Mouse (Mus musculus) E14TG2a.4 (cell line): ENCODE results near the gene Pip4k2a.

Experiments used
- H3K27me3 ChIP-seq: 2 replicates; pipeline ENCODE4 v1.6.1; 2014; ENCODE audit warnings: low read length, control low read depth; ENCODE audit not compliant: insufficient read depth
- H3K36me3 ChIP-seq: 2 replicates; pipeline ENCODE4 v1.6.1; 2014; ENCODE audit warnings: low read length, control low read depth; ENCODE audit not compliant: insufficient read depth
- H3K4me1 ChIP-seq: replicated peaks from 2 replicates; pipeline ENCODE4 v1.6.1; 2014; ENCODE audit warnings: low read depth, low read length, control low read depth
- H3K4me3 ChIP-seq: replicated peaks from 2 replicates; pipeline ENCODE4 v1.5.1; 2014; ENCODE audit warnings: mild to moderate bottlenecking, low read length
- H3K9me3 ChIP-seq: 2 replicates; pipeline ENCODE4 v1.6.1; 2014; ENCODE audit warnings: low read length, control low read depth
- CTCF ChIP-seq: conservative IDR thresholded peaks from 2 replicates; pipeline ENCODE4 v1.5.1; 2014; ENCODE audit warnings: low read length
- NANOG ChIP-seq: IDR thresholded peaks from 2 replicates; pipeline ENCODE4 v1.6.1; 2014; ENCODE audit warnings: borderline replicate concordance, low read length, mixed read lengths
- POU5F1 ChIP-seq: IDR thresholded peaks from 2 replicates; pipeline ENCODE4 v1.6.1; 2014; ENCODE audit warnings: low read length, borderline replicate concordance

Gene Pip4k2a

GRCm38 (mm10) chr2:18956945-18957344 lies 41.0 kb downstream of the Pip4k2a start:
- Histone ChIP-seq H3K4me1 (peaks cover 9% of the 10 kb centered on the region; the same call in 1 of the 2 replicates), H3K36me3 (no peaks in the 10 kb centered on the region), H3K4me3 (no peak overlapping the region), H3K27me3 (no peaks in the 10 kb centered on the region), H3K9me3 (no peaks in the 10 kb centered on the region)
- TF ChIP-seq POU5F1 (no peak), NANOG (no peak), CTCF (no peak)

GRCm38 (mm10) chr2:18956424-18956823 lies 41.5 kb downstream of the Pip4k2a start:
- TF ChIP-seq CTCF (no peak), POU5F1 (no peak), NANOG (no peak)
- no peaks in the 10 kb centered on the region for H3K9me3 ChIP-seq
- no peaks in the 10 kb centered on the region for H3K36me3 ChIP-seq
- H3K4me1 ChIP-seq = peaks cover 9% of the 10 kb centered on the region; the same call in 1 of the 2 replicates
- no peaks in the 10 kb centered on the region for H3K27me3 ChIP-seq
- no peak overlapping the region for H3K4me3 ChIP-seq

- Histone ChIP-seq H3K27me3 (no peaks in the 10 kb centered on the region), H3K4me3 (no peak overlapping the region), H3K9me3 (no peaks in the 10 kb centered on the region), H3K4me1 (peaks cover 9% of the 10 kb centered on the region; the same call in 1 of the 2 replicates), H3K36me3 (no peaks in the 10 kb centered on the region)
- no peak for TF ChIP-seq POU5F1
- TF ChIP-seq NANOG = no peak
- no peak for TF ChIP-seq CTCF
Observed at GRCm38 (mm10) chr2:18955671-18956070, 42.3 kb downstream of the Pip4k2a start.

- TF ChIP-seq NANOG (no peak), POU5F1 (no peak), CTCF (no peak)
- Histone ChIP-seq H3K4me3 (no peak overlapping the region), H3K9me3 (no peaks in the 10 kb centered on the region), H3K4me1 (0 out of 2 replicates have a peak, but pooled peaks cover 4% of the 10 kb centered on the region), H3K27me3 (no peaks in the 10 kb centered on the region), H3K36me3 (no peaks in the 10 kb centered on the region)
Observed at GRCm38 (mm10) chr2:18955022-18955421, 42.9 kb downstream of the Pip4k2a start.

GRCm38 (mm10) chr2:18954422-18954821 lies 43.5 kb downstream of the Pip4k2a start:
- Histone ChIP-seq H3K27me3 (no peaks in the 10 kb centered on the region), H3K36me3 (no peaks in the 10 kb centered on the region), H3K4me3 (no peak overlapping the region), H3K9me3 (no peaks in the 10 kb centered on the region), H3K4me1 (0 out of 2 replicates have a peak, but pooled peaks cover 4% of the 10 kb centered on the region)
- no peak for TF ChIP-seq CTCF
- TF ChIP-seq POU5F1 = no peak
- TF ChIP-seq NANOG = no peak

- TF ChIP-seq CTCF (no peak), NANOG (no peak), POU5F1 (no peak)
- Histone ChIP-seq H3K4me3 (no peak overlapping the region), H3K36me3 (no peaks in the 10 kb centered on the region)
Observed at GRCm38 (mm10) chr2:18952102-18952673, 45.7 kb downstream of the Pip4k2a start.

GRCm38 (mm10) chr2:18950758-18951157 lies 47.2 kb downstream of the Pip4k2a start:
- Histone ChIP-seq H3K36me3 (no peaks in the 10 kb centered on the region), H3K9me3 (no peaks in the 10 kb centered on the region), H3K4me1 (no peaks in the 10 kb centered on the region), H3K4me3 (no peak overlapping the region), H3K27me3 (no peaks in the 10 kb centered on the region)
- TF ChIP-seq CTCF = no peak
- TF ChIP-seq NANOG = no peak
- no peak for TF ChIP-seq POU5F1

More at GRCm38 (mm10) chr2:18952102-18952673, 45.7 kb downstream of the Pip4k2a start:
- H3K27me3 ChIP-seq = no peaks in the 10 kb centered on the region
- H3K4me1 ChIP-seq = no peaks in the 10 kb centered on the region
- no peaks in the 10 kb centered on the region for H3K9me3 ChIP-seq

- Histone ChIP-seq H3K27me3 (no peaks in the 10 kb centered on the region), H3K4me1 (no peaks in the 10 kb centered on the region), H3K9me3 (no peaks in the 10 kb centered on the region), H3K4me3 (no peak overlapping the region), H3K36me3 (no peaks in the 10 kb centered on the region)
- TF ChIP-seq NANOG (no peak), CTCF (no peak), POU5F1 (no peak)
Observed at GRCm38 (mm10) chr2:18948741-18949140, 49.2 kb downstream of the Pip4k2a start.
